ENCODE assay signal across 14 mouse cellular contexts in the genomic region with DNA sequence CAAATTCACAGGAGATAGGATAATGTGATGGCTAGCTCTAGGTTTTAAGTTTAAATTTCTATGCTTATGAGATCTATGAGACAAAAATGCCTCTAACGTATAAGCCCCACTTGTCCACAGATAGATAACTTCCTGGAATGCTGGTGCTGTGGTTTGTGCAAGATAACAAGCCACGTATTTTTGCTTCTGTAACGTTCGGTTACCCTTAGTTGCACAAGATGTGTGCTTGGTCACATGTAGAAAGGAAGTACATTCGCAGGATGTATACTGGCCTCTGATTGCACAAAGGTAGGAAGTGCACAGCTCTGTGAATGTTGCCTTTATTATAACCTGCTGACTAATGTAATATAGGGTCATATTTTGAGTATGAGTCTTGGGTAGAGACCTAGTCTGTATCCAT.
DNase-seq lines count a peak whose midpoint lies in the region; ATAC-seq and TF ChIP-seq lines count a peak whose summit lies in the region.
"Had no signal": no experiment of that assay in that cellular context is flagged by ENCODE, and none has a peak within 500 bp of the region (broad histone marks: within the 10 kb centered on the region; RNA-seq: fewer than 3 reads in every experiment).

No protein-coding gene starts in this region.

- H3K9me3 ChIP-seq in heart, embryonic 12.5 days (replicated peaks), result no peaks in the 10 kb centered on the region
- H3K9me3 ChIP-seq in G1E (replicated peaks), result no peaks in the 10 kb centered on the region
- H3K9me3 ChIP-seq in liver, embryonic 12.5 days (replicated peaks), result no peaks in the 10 kb centered on the region

- no peak for TF ChIP-seq CTCF in G1E (IDR thresholded peaks at IDR 0.05; ENCODE audit: low read depth, low read length)

- H3K4me2 ChIP-seq in heart, embryonic 12.5 days, result no peak overlapping the region
- H3K4me2 ChIP-seq in liver, embryonic 12.5 days, result 0 out of 2 replicates have a peak overlapping the region, but pooled peaks have one; percentile 8
- H3K4me2 ChIP-seq: heart, embryonic 11.5 days had no signal

- peaks cover 42% of the 10 kb centered on the region for H3K36me3 ChIP-seq in heart, embryonic 12.5 days
- no peaks in the 10 kb centered on the region for H3K36me3 ChIP-seq in G1E (replicated peaks)
- no peaks in the 10 kb centered on the region for H3K36me3 ChIP-seq in liver, embryonic 12.5 days

- WGBS in heart, embryonic 12.5 days, result 30% methylated on average over 5 of the region's 5 CpGs
- WGBS in liver, embryonic 12.5 days (ENCODE audit: insufficient replicate concordance), result 10% methylated on average over 5 of the region's 5 CpGs

- peaks cover 18% of the 10 kb centered on the region; the same call in 1 of the 2 replicates for H3K4me1 ChIP-seq in heart, embryonic 12.5 days (replicated peaks)
- H3K4me1 ChIP-seq in G1E (ENCODE audit: insufficient read depth, low read depth, low read length), result peaks cover 42% of the 10 kb centered on the region
- peaks cover 26% of the 10 kb centered on the region for H3K4me1 ChIP-seq in liver, embryonic 12.5 days

- H3K27ac ChIP-seq in heart, embryonic 12.5 days (ENCODE audit: poor library complexity, severe bottlenecking), result 0 out of 2 replicates have a peak overlapping the region, but pooled peaks have one; percentile 33
- peak overlapping the region; percentile 45; the same call in 1 of the 2 replicates for H3K27ac ChIP-seq in liver, embryonic 12.5 days
- H3K27ac ChIP-seq: hindbrain, postnatal 0 days; stomach, postnatal 0 days had no signal

- no peaks in the 10 kb centered on the region for H3K27me3 ChIP-seq in heart, embryonic 12.5 days (replicated peaks)
- H3K27me3 ChIP-seq in G1E (ENCODE audit: insufficient read depth, low read length), result no peaks in the 10 kb centered on the region
- no peaks in the 10 kb centered on the region for H3K27me3 ChIP-seq in liver, embryonic 12.5 days (replicated peaks)

- no peak for ATAC-seq in heart, embryonic 12.5 days (ENCODE audit: insufficient number of reproducible peaks, low FRiP score)
- ATAC-seq in G1E (ENCODE audit: extremely low read depth, insufficient number of reproducible peaks, low FRiP score, poor library complexity, severe bottlenecking), result peak; percentile 86
- peak; percentile 79 for ATAC-seq in liver, embryonic 12.5 days
- ATAC-seq: hindbrain, postnatal 0 days had no signal

- no peak overlapping the region for H3K4me3 ChIP-seq in heart, embryonic 12.5 days
- no peak overlapping the region; the same call in 1 of the 2 replicates for H3K4me3 ChIP-seq in G1E (ENCODE audit: low read depth, low read length)
- H3K4me3 ChIP-seq in liver, embryonic 12.5 days, result no peak overlapping the region

- no peak overlapping the region for H3K9ac ChIP-seq in heart, embryonic 12.5 days
- no peak overlapping the region for H3K9ac ChIP-seq in liver, embryonic 12.5 days

- DNase-seq in heart, adult 11 months, result no peak
- no peak for DNase-seq in G1E (ENCODE audit: low spot score)
- peak; percentile 30 for DNase-seq in naive thymus-derived CD4-positive, alpha-beta T cell, adult 2 months (ENCODE audit: low read depth)
- DNase-seq in left cerebral cortex, adult 18-20 months (ENCODE audit: low spot score in 2 of 2), result no peak
- no peak for DNase-seq in layer of hippocampus, postnatal 36 days
- no peak for DNase-seq in urinary bladder, postnatal 36 days (ENCODE audit: low spot score in 2 of 2)
- DNase-seq: cerebellum, adult 2 months; kidney, postnatal 25 days; lung, postnatal 4 days had no signal
